Mouse (Mus musculus) testis, postnatal 14 days (tissue): ENCODE data around the gene Tox3.

ENCODE experiments used
- DNase-seq: peaks from one replicate; pipeline ENCODE4 v3.0.0; 2021; ENCODE audit warnings: low spot score

Gene Tox3

GRCm38 (mm10) chr8:90323824-90324223 is 24.3 kb downstream of the Tox3 start:
- DNase-seq = no peak

GRCm38 (mm10) chr8:90322701-90323439 is 25.3 kb downstream of the Tox3 start:
- DNase-seq = no peak

- DNase-seq = no peak
These were observed 26.9 kb downstream of the Tox3 start for GRCm38 (mm10) chr8:90321255-90321654.

DNA sequence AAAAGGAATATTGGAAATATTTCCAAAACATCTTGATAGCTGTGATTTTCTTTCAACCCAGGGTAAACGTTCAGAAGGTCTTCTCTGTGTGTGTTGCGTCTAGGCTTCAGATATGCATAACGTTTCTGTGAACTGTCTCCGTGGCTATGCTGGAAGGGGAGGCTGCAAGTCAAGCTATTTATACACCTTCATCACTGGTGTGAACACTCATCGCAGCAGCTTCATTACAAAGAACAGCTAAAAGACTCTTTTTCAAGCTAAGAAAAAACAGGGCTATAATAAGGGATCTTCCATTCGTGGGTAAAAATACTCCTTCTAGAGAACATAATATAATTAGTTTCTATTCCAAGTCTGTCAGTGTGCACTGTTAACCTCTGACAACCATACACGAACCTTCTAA is 33.8 kb downstream of the Tox3 start:
- DNase-seq = no peak

GRCm38 (mm10) chr8:90302951-90303350 is 45.2 kb downstream of the Tox3 start:
- DNase-seq = no peak

- no peak for DNase-seq
These were observed 45.9 kb downstream of the Tox3 start for GRCm38 (mm10) chr8:90302252-90302651.

DNA sequence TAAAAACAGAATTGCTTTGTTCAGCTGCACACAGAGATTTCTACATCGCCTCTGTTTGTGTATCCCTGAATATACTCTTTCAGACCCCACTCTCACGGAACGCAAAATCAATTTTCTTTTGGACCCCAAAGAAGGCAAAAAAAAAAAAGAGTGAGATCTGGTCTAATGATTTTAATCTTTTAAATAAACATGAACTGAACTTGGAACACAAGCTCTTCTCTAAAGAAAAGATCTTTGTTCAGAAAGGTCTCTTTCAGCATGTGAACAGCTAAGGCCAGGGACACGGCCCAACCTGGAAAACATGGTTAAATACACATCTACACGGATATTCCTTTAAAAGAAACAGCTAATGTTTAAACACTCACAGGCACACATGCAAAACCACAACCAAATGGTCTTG is 46.6 kb downstream of the Tox3 start:
- DNase-seq = no peak

GRCm38 (mm10) chr8:90300973-90301372 is 47.2 kb downstream of the Tox3 start:
- no peak for DNase-seq

DNA sequence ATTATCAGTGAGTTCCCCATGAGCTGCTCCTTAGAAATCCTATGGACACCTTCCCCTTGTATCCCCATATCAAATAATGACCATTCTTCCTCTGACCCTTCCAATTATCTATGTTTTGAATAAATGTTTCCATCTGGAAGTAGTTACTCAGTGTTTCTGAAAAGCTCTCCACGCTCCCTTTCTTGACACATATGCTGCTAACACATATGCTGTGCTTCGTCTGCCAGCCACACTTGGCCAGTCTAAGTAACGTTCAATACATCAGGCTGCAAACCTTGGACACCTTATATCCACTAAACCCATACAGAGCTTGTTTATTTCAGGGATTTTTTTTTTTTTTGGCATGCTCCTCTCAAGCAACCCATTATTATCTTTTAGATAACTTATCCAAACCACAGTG is 54.1 kb downstream of the Tox3 start:
- DNase-seq = no peak

- DNase-seq = no peak
These were observed 57.3 kb downstream of the Tox3 start for GRCm38 (mm10) chr8:90290811-90291210.

DNA sequence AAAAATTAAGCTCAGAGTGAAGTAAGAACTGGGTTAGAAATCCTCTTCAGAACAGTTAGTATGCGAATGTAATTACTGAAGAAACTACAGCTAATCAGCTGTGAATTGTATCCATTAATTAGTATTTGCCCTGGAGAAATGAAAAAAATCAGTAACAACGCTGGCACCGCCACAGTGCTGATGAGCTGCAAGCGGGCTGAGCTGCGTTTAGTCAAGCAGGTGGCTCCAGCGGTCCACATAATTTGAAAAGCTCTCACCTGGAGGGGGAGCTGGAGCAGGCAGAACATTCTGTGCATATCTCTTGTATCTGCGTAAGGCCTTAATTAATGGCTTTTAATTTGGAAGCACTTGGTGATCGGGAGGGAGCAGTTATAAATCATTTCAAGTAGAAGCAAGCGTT is 71.4 kb downstream of the Tox3 start:
- DNase-seq = no peak

DNA sequence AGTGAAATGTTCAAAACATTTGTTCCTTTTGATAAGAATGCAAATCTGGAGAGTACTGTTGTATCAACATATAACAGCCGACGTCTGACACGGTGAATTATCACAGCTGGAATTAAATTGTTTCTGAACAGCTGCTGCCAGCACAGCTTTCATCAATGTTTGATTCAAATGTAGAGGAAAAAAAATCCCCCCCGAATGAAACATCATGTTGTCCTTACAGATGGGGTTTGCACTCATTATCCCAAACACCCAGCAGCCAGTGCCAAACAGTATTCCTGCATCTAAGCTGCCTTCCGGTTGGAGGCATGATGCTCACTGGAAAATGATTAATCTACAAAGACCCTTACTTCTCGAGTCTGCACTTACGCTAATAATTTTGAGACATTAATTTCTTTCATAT is 75.0 kb downstream of the Tox3 start:
- DNase-seq = no peak

GRCm38 (mm10) chr8:90271920-90272319 is 76.2 kb downstream of the Tox3 start:
- DNase-seq = no peak

DNA sequence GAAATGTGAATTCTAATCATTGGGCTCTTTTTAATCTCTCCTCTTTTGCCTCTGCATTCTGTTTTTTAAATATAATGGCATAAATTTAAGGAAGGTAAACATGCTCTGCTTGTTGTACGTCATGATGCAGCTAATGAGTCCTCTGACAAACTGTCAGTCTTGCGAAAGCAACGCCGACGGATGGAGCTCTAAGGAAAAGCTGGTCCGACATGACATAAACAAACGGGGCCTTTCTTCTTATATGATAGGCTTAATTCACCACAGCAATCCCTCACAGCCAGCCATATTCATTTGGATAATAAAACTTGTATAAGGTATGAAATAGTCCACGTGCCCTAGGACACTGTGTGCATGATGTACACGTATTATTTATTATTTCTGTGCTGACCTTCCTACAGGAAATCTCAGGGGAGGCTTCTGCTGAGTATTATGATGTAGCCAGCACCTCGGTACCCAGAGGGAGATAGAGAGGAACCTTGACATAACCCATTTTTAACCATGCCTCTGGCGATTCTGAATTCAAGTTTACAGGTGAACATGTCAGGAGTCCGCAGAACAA is 80.4 kb downstream of the Tox3 start:
- no peak for DNase-seq

DNA sequence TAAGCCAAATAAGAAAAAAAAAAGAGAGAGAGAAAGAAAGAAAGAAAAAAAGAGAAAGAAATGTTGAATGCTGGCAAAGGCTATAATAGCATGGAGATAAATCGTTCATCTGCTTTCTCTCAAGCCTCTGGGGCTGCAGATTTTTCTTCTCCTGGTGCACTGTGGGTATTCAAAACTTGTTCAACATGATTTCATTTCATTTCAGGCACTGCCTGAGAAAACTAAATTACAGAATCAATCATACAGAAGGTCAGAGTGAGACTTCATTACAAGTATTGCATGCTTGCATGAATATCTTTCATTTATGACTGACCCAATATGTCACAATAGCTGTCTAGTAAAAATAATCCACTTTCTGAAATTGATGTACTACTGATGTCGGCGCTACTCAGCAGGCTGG is 81.2 kb downstream of the Tox3 start:
- no peak for DNase-seq

DNA sequence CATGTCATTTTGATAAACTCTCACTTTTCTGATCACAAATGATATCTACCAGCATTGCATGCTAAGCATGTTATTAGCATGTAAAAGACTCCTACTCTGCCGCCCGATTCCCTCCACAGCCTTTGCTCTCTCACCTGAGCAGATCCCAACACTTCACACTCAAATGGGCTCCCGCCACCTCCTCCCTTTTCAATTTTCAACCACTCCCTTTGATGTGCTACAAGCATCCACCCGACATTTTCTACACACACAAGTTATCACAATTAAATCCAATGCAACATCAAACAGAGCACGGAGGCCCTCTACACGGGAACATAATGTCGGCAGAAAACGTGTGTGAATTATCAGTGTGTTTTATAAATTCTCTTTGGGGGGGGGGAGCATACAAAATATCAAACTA is 81.9 kb downstream of the Tox3 start:
- no peak for DNase-seq

- no peak for DNase-seq
These were observed 93.8 kb downstream of the Tox3 start for GRCm38 (mm10) chr8:90254158-90254867.

- no peak for DNase-seq
These were observed 101.8 kb downstream of the Tox3 start for GRCm38 (mm10) chr8:90246357-90246756.

- DNase-seq = no peak
These were observed 102.3 kb downstream of the Tox3 start for GRCm38 (mm10) chr8:90245828-90246227.

GRCm38 (mm10) chr8:90245187-90245586 is 103.0 kb downstream of the Tox3 start:
- DNase-seq = no peak

- no peak for DNase-seq
These were observed 103.5 kb downstream of the Tox3 start for GRCm38 (mm10) chr8:90244458-90245145.

DNA sequence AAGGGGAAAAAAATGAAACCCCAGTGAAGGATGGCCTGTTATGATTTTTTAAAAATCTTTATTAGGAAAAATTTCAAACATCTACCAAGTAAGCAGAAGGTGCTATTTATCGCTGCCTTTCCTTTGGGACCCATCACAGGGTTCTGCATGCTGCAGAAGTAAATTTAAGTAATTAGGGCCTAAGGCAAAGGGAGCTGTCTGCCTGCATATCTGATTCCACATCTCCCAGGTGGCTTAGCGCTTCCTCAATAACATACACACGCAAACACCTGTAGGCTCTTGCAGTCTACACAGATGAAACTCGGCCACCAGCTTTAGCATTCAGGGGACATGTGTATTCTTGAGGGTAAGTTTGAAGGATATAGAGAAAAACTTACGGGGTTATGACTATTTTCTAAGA is 104.2 kb downstream of the Tox3 start:
- DNase-seq = no peak

GRCm38 (mm10) chr8:90242351-90242750 is 105.8 kb downstream of the Tox3 start:
- no peak for DNase-seq
